Mouse (Mus musculus): Measurements from ENCODE around the gene Col5a3.
A peak's percentile ranks its signal among the peaks of the same experiment; 100 is the strongest.

The Col5a3 gene

DNA sequence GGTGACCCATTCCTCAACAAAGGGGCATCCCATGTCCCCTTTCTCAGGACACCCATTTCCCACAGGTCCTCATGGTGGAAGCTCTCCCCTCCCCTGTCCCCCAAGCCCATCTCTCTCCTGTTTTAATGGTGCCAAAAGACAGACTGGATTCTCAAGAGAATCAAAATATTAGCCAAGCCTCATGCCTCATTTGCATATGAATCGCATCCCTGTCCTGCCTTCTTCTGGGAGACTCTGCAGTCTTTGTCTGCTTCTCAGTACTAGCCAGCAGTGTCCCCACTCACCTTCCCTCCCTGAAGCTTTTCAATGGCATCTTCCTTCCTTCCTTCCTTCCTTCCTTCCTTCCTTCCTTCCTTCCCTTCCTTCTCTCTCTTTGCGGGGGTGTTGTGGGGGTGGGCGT, 67.2 kb downstream of the Col5a3 start:
- DNase-seq (ENCODE audit: low read depth, low spot score): no peak

DNA sequence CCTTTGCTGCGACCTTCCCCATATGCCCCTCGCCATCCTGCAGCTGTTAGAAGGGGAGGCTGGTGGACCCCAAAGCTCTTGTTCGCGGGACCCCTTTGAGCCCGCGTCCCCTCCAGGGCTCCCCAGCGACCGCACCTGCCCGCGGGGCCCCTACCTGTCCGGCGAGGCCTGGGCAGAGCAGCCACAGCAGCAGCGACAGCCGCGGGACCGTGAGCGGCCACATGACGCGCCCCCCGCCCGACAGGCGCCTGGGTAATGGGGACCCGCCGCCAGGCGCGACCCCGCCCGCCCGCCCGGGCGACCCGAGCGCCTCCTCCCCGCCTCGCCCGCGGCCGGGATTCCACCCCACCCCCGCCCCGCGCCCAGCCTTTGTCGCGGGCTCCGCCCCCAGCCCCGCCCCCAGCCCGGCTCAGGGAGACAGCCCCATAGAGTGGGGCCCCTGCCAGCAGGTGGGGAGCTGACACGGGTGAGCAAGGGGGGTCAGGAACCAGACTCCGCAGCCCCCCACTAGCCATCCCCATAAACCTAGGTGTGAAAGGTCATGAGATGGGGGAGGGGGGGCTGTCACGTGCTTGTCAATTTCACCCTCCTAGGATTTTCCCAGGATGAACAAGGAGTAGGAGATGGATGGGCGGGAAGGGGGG, 68.7 kb downstream of the Col5a3 start, which contains the start of gene Olfm2:
Gene Olfm2, minus strand, starts transcription at position 333 of the 644 bp plus-strand sequence.
- peak; percentile 36 for DNase-seq (ENCODE audit: low read depth, low spot score)

DNA sequence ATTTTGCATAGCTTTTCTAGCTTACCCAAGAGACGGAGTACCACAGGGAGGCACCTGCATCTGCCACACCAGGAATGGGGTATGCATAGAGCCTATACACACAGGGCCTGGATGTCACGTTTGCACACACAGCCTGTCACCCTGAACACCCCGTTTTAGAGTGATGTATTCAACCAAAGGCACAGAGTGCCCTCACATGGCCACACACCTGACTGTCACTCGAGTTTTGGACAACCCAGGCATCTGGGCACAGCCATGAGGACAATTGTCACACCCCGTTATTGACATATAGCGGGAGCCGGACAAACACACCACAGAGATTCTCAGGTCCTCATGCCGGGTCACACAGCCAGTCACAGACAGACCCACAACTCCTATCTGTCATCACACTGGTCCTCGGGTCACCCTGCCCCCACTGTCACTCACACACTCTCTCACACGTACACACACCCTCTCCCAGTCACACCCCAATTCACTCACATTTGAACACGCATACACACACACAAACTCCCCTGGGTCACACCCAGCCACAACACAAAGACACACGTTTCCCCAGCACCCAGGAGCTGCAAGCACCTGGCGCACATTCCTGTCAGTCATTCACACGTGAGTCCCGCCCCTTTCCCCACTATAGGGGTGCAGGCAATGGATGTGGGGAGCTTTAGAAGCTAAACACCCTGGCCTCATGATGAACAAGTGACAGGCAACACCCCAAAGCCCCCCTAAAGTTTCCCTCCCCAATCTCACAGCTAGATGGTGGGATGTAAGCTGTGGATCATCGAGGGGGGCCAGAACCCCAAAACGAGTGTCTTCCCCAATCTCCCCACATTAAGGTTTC, 69.5 kb downstream of the Col5a3 start:
- DNase-seq (ENCODE audit: low read depth, low spot score): no peak

DNA sequence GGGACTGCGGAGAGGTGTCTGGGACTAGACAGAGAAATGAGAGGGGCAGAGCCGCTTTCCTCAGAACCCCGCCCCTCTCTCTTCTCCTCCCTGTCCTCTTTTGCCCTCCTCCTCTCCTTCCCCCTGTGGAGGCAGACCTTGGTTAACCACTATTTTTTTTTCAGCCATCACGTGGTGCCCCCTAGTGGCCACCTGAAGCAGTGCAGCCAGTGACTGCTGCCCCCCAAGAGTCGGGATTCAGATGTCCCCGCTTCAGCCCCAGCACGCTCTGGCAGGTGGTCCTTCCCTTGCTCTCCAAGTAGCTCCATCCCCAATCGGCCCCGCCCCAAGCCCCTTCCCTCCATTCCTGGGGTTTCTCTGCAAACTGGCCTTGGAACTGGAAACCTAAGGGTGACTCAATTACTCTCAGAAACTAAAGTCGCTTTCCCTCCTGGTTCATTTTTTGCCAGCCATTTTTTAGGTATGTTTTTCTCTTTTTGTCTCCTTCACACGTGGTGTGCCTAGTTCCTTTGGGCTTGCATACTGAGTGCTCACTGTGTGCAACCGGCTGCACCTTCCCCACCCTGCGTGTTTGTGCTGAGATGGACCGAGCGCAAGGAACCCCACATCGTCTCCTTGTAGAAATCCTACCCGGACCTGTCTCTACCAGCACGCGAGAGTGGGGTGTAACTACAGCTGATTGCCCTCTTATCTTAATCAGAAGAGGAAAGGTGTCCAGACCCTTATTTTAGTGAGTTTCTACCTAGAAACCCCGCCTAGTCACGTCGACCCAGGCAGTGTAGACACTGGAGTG, 70.7 kb downstream of the Col5a3 start:
- DNase-seq (ENCODE audit: low read depth, low spot score): peak; percentile 48

DNA sequence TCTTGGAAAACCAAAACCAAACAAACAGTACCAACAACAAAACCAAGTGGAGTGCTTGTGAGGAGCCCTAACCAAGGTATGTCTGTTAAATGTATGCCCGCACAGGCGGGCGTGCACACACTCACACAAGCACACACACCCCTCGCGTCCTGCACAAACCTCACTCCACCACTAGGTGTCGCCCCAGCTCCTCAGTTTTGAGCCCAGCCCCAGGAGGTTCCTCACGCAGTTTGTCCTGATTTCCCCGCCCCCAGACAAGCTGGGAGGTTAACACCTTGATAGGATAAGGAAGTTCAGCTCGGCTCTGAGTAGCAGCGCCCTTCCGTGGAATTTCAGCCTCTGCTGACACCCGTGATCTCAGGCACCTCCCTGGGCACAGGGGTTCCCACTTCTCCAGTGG, 74.5 kb downstream of the Col5a3 start:
- DNase-seq (ENCODE audit: low read depth, low spot score): peak; percentile 89

DNA sequence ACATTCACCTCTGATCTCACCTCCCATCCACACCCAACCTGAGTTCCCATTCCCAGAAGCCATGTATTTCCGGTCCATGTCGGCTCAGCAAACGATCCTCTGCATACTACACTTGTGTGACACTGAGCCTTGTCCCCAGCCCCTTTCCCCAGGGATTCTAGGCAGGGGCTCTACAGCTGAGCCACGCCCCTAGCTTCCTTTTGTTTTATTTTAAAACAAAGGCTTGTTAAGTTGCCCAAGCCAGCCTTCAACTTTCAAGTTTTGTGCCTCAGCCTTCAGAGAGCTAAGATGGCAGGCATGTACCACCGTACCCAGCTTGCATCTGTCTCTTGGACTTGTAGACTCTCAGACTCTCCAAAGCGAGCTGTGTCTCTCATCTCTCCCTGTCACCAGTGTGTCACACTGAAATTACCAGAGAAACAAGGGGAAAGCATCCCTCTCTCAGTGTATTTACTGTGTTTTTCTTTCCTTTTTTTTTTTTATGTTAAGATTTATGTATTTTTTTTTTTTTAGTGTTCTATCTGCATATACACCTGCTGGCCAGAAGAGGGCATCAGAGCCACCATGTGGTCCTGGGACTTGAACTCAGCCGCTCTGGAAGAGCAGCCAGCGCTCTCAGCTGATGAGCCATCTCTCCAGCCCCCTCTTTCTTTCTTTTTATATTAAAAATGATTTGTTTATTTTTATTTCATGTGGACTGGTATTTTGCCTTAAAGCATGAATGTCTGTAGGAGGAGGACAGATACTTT, 76.4 kb downstream of the Col5a3 start:
- DNase-seq (ENCODE audit: low read depth, low spot score): peak; percentile 84

DNA sequence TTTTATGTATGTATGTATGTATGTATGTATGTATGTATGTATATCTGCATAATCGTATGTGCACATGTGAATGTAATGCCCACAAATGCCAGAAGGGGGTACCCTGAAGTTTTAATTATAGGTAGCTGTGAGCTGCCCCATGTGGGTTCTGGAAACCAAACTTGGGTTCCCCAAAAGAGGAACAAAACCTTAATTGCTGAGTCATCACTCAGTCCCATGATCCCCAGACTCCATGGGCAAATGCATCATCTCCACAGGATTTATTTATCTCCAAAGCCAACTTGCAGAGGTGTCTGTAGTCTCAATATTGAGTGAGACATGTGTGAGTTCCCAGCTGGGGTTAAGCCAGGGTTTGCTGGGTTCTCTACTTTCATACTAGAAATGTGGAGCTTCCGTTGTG, 77.6 kb downstream of the Col5a3 start:
- no peak for DNase-seq (ENCODE audit: low read depth, low spot score)

DNA sequence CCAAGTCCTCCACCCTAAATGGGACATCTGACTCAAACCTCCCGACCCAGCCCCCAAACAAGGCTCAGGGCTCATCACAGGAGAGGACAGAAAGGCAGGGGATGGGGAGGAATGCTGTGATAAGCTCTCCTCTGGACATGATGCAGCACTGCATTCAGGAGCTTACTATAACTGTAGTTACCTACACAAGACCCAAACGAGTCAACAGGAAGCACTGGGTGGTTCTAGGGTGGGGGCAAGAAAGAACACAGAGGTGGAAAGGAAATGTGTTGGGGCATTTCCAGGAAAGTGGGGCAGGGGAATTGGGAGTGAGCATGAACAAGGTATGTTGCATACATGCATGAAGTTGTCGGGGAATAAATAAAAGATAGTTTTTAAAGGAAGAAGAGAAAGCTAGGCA, 80.2 kb downstream of the Col5a3 start:
- DNase-seq (ENCODE audit: low read depth, low spot score): peak; percentile 35

DNA sequence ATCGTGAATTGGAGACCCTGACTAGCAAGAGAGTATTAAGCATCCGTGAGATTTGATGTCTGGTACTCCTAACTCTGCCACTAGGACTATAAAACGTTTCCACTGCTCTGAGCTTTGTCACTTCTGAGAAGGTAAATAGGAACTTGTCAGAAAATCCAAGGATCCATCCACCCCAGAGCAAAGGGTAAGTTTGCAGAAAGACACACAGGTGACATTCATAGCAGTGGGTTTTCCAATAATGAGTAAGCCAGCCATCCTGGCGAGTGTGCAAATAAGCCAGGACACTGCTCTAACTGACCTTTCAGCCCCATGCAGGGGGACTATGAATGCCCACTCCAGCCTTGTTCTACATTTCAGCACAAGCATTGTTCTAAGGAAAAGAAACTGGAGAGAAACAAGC, 83.1 kb downstream of the Col5a3 start:
- DNase-seq (ENCODE audit: low read depth, low spot score): no peak

DNA sequence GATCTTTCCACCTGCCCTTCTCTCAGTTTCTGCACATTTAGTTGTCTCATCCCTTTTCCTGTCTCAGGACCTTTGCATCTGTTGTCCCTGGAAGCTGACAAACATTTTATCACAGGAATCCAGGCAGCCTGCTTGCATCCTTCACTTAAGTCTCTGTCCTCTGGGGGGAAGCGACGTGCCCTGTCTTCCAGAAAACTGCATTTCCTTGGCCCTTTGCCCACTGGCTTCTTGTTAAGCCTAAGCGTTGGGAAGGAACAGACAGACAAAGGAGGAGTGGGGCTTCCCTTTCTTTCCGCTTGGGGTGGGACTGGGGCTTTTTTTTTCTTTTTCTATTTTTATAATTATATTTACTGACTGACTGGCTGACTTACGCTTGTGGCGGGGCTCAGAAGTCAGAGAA, 85.4 kb downstream of the Col5a3 start:
- no peak for DNase-seq (ENCODE audit: low read depth, low spot score)

DNA sequence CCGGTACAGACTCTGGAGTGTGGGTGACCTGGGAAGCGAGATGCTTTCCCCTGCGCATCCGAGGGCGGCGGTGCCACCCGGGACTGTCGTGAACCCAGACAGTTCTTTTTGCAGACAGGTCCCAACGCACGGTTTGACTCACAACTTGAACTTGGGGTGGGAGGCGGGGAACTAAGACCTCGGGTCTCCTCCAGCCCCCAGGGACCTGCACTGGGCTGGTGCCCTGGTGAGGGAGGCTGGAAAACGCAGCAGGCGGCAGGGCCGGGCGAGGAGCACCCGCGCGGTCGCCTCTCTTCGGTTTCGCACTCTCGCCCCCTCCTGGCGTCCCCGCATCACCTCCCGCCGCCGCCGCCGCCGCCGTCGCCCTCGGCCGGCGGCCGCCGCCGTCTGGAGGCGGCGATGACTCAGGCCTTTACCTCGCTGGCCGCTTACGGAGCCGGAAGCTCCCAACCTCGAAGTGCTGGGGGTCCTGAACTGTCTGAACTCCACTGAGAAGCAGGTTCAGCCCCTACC, 87.2 kb downstream of the Col5a3 start:
- peak; percentile 71 for DNase-seq (ENCODE audit: low read depth, low spot score)

DNA sequence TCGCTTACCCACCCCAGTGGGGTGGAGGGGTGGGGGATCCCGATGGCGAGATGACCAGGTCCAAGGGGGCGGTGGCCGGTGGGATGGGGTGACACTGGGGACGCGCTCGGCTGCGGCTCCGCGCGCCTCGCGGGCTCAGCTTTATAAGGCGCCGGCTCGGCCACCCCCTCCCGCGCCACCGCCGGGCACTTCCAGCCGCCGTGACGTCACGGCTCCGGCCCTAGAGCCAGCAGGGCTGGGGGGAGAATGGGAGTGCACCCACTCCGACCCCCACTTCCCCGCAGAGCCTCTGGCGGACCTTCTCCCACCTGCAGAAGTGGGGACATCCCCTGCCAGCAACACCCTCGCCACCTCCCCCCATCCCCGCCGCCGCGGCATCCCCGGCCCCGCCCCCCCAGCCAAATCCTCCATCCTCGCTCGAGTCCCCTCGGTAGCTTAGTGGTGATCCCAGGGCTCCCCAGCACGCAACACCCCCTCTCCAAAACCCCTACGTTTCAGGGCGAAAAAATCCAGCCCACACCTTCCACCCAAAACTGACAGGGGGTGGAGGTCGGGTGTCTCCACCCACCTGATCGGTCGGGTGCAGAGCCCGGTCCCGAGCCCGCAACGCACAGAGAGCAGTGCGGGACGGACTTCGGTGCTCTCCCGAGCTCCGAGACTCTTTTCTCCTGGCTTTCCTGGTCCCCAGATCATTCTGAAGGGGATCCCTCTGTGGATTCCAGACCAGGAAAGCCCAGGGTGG, 87.8 kb downstream of the Col5a3 start:
- DNase-seq (ENCODE audit: low read depth, low spot score): peak; percentile 37

DNA sequence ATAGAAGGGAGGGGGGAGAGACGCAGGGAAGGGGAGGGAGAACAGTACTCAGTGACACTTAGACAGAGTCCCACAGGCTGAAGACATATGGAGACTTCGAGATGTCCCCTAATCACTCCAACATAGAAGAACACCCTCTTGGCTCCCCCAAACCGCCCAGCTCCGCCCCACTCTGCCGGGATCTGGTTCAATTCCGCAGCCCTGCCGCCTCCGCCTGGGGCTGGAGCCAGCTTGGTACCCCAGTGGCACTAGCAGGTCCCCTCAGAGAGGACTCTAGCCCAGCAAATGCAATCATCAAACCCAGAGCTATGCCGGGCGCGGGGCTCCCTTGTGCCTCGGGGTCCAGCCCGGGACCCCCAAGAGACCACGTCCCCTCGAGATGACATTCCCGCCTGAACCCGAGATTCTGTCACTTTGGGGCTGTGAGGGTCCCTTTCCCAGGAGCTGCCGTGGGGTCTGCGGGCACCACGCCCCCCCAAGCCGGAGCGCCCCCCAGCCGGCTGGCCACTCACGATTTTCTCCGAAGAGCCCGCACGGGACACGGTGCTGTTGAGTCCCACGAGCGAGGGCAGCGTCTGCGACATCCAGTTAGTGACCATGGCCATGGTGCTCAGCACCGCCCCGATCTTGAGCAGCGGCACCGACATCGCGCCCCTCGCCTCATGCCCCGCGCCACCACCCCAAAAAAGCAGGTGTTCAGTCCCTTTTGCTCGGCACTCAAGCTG, 88.6 kb downstream of the Col5a3 start:
- DNase-seq (ENCODE audit: low read depth, low spot score): no peak

DNA sequence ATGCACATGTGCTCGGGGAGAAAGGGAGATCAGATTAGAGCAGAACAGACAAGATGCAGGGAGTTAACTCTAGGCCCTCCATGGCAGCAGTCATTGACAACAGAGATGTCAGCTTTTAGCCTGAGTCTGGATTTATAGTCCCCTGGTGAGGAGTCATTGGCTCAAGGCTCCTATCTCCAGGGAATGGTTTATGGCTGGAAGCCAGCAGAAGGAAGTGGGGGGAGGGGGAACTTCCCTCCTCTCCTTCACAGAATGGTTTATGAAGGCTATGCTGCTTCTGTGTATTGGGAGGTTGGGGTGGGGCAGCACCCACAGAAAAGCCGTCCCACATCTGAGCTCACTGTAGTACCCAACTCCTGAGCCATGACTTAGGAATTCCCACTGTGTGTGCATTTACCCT, 93.3 kb downstream of the Col5a3 start:
- DNase-seq (ENCODE audit: low read depth, low spot score): no peak
